Mouse (Mus musculus) hindbrain, embryonic 14.5 days (tissue): ENCODE measurements around the gene Pdss2. TPM values are rescaled to one million over a fixed set of nuclear protein-coding genes. Genes with fewer than 3 reads are reported as not detected.

Experiments
- ATAC-seq: fragments of 200-750 bp; cut with Nextera tagmentation; 2 replicates; pipeline ENCODE4 v1.8.0; 2017; ENCODE audit warnings: moderate number of reproducible peaks, mild to moderate bottlenecking, moderate TSS enrichment, moderate library complexity; ENCODE audit not compliant: low FRiP score
- DNase-seq: peaks from one replicate; pipeline ENCODE4 v3.0.0-alpha.2; 2015; ENCODE audit warnings: low spot score
- H3K27ac ChIP-seq: fragments of 300-500 bp; sonication (generic); 2 replicates; pipeline ENCODE4 v1.5.1; 2014; ENCODE audit warnings: mild to moderate bottlenecking, moderate library complexity
- H3K27me3 ChIP-seq: fragments of 300-500 bp; sonication (generic); 2 replicates; pipeline ENCODE4 v1.6.1; 2014; ENCODE audit warnings: mild to moderate bottlenecking, low read length, mixed read lengths; ENCODE audit not compliant: control insufficient read depth, insufficient read depth
- H3K36me3 ChIP-seq: fragments of 300-500 bp; sonication (generic); replicated peaks from 2 replicates; pipeline ENCODE4 v1.6.1; 2014; ENCODE audit not compliant: control insufficient read depth, insufficient read depth
- H3K4me1 ChIP-seq: fragments of 300-500 bp; sonication (generic); replicated peaks from 2 replicates; pipeline ENCODE4 v1.6.1; 2014; ENCODE audit warnings: antibody characterized with exemption, low read length, mixed read lengths; ENCODE audit not compliant: control insufficient read depth, insufficient read depth
- H3K4me2 ChIP-seq: fragments of 300-500 bp; sonication (generic); replicated peaks from 2 replicates; pipeline ENCODE4 v1.6.1; 2014; ENCODE audit warnings: mild to moderate bottlenecking, moderate library complexity
- H3K4me3 ChIP-seq: fragments of 300-500 bp; sonication (generic); replicated peaks from 2 replicates; pipeline ENCODE4 v1.5.1; 2014; ENCODE audit warnings: mild to moderate bottlenecking, low read length
- H3K9ac ChIP-seq: fragments of 300-500 bp; sonication (generic); 2 replicates; pipeline ENCODE4 v1.6.1; 2014
- H3K9me3 ChIP-seq: fragments of 300-500 bp; sonication (generic); 2 replicates; pipeline ENCODE4 v1.6.1; 2016; ENCODE audit warnings: low read length; ENCODE audit not compliant: control insufficient read depth
- WGBS: fragments of 180-500 bp; shearing (Covaris S2); extraction: QIAGEN DNeasy Blood & Tissue Kit; methylation state at CpG from one replicate; pipeline ENCODE4 v1.1.7; 2014; 5-methylcytosine and 5-hydroxymethylcytosine counted together
- polyA plus RNA-seq: library from polyadenylated mRNA; unstranded; fragments of >200 nt; fragmentation: Nextera tagmentation; extraction: Ambion mirVana; gene quantifications from 2 replicates; pipeline ENCODE4 v1.2.1, GENCODE M21; 2014

Gene Pdss2
- polyA plus RNA-seq, 1 experiment from 2014 or later = 15.0 TPM

DNA sequence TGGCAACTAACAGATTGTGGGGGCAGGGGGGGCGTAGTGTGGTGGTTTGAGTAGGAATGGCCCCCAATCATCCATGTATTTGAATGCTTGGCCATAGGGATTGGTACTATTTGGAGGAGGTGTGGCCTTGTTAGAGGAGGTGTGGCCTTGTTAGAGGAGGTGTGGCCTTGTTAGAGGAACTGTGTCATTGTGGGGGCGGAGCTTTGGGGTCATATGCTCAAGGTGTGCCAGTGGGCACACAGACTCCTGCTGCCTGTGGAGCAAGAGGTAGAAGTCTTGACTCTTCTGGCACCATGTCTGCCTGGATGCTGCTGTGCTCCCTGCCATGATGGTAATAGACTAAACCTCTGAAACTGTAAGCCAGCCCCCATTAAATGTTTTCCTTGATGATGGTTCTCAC is 21.1 kb upstream of the Pdss2 start:
- Histone ChIP-seq H3K4me2 (no peak overlapping the region), H3K27ac (no peak overlapping the region), H3K9me3 (no peaks in the 10 kb centered on the region), H3K9ac (no peak overlapping the region), H3K4me3 (no peak overlapping the region), H3K27me3 (no peaks in the 10 kb centered on the region), H3K4me1 (no peaks in the 10 kb centered on the region), H3K36me3 (no peaks in the 10 kb centered on the region)
- 88% methylated on average over 2 of the region's 2 CpGs for WGBS
- ATAC-seq = no peak
- DNase-seq = no peak

- ATAC-seq (no peak), DNase-seq (no peak)
- 80% methylated on average over 3 of the region's 3 CpGs for WGBS
- Histone ChIP-seq H3K4me1 (no peaks in the 10 kb centered on the region), H3K27ac (no peak overlapping the region), H3K36me3 (no peaks in the 10 kb centered on the region), H3K9me3 (0 out of 2 replicates have a peak, but pooled peaks cover 4% of the 10 kb centered on the region), H3K27me3 (no peaks in the 10 kb centered on the region), H3K4me2 (no peak overlapping the region), H3K4me3 (no peak overlapping the region), H3K9ac (no peak overlapping the region)
These were observed 17.4 kb upstream of the Pdss2 start for GRCm38 (mm10) chr10:43203865-43204264.

DNA sequence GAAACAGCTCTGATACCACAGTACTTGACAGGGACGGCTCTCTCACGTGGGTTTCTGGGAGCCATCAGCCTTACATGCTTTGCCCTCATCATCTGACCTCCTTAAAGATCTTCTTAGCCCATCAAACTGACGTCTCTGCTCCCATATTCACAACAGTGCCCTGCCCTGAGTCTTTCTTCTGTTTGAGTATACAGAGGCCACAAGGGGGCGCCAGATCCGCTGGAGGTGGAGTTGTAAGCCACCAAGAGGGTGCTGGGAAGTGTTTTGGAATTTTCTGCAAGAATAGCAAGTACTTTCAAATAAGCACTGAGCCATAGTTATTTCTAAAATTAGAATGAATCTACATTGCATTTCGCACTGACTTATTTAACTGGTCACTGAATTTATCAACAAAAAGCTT is 9.4 kb upstream of the Pdss2 start:
- Histone ChIP-seq H3K27me3 (no peaks in the 10 kb centered on the region), H3K4me3 (no peak overlapping the region), H3K9me3 (0 out of 2 replicates have a peak, but pooled peaks cover 4% of the 10 kb centered on the region), H3K27ac (no peak overlapping the region), H3K9ac (no peak overlapping the region), H3K4me2 (no peak overlapping the region), H3K4me1 (no peaks in the 10 kb centered on the region), H3K36me3 (no peaks in the 10 kb centered on the region)
- ATAC-seq (no peak), DNase-seq (no peak)
- 28% methylated on average over 6 of the region's 6 CpGs for whole genome bisulfite sequencing

DNA sequence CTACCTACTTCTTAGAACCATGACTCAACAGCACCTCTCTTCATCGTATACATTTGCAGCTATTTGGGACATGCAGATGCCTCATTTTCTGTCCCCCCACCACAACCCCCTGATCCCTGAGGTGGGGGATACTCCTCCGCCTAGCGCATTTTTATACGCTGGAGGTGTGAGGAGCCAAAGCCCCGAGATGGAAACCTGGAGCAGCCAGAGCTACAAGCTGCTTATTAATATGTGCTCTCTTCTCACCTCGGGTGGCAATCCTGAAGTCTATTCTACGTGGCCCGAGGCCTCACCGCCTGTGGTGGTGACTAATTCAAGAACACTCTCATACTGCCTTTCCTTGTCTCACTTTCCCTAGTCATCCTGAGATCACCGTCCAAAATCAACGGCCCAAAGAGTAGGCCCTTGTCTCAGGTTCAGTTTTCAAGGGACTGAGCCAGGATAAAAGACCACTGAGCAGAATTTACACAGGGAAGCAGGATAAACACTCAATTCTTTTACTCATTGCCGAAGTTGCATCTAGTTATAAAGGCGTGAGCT is 3.9 kb upstream of the Pdss2 start:
- no peak for ATAC-seq
- 94% methylated on average over 13 of the region's 13 CpGs for WGBS
- Histone ChIP-seq H3K36me3 (no peaks in the 10 kb centered on the region), H3K27me3 (no peaks in the 10 kb centered on the region), H3K9me3 (no peaks in the 10 kb centered on the region), H3K4me1 (peaks cover 12% of the 10 kb centered on the region), H3K27ac (no peak overlapping the region), H3K9ac (no peak overlapping the region), H3K4me3 (no peak overlapping the region), H3K4me2 (no peak overlapping the region)
- DNase-seq = no peak

DNA sequence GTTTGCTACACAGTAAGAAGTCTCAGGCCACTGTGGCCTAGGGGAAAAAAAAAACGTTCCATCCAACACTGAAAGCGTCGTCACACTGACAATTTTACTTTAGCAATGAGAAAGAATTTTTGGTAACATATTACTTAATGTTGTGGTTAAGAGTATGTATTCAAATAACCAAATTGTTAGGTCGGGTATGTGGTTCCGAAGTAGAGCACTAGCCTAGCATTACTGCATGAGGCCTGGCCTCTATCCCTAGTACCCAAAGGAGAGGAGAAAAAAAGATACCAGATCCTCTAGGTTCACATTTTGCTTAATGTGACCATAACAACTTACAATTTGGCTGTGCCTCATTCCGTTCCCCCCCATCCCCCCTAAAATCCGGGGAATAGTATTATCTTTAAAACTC is 807 bp upstream of the Pdss2 start:
- H3K9ac ChIP-seq = peak overlapping the region; percentile 97
- DNase-seq = peak; percentile 27
- H3K9me3 ChIP-seq = no peaks in the 10 kb centered on the region
- 20% methylated on average over 7 of the region's 7 CpGs for WGBS
- H3K4me3 ChIP-seq = peak overlapping the region; percentile 81
- H3K4me1 ChIP-seq = peaks cover 16% of the 10 kb centered on the region
- H3K4me2 ChIP-seq = peak overlapping the region; percentile 86
- peak overlapping the region; percentile 95 for H3K27ac ChIP-seq
- H3K27me3 ChIP-seq = no peaks in the 10 kb centered on the region
- ATAC-seq = no peak
- no peaks in the 10 kb centered on the region for H3K36me3 ChIP-seq

DNA sequence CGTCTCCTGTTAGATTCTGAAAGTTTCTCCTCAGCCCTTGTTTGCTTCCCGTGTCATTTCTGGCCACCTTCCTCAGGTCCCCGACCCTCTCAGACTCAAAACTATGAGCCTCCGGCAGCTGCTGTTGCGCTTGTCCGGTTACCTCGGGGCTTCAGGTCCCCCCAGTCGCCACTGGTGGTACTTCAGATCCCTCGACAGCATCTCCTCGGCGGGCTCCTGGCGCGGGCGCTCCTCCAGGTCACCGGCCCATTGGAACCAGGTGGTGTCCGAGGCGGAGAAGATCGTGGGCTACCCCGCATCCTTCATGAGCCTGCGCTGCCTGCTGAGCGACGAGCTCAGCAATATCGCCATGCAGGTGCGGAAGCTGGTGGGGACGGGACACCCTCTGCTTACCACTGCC is 373 bp downstream of the Pdss2 start:
- H3K9me3 ChIP-seq = no peaks in the 10 kb centered on the region

DNA sequence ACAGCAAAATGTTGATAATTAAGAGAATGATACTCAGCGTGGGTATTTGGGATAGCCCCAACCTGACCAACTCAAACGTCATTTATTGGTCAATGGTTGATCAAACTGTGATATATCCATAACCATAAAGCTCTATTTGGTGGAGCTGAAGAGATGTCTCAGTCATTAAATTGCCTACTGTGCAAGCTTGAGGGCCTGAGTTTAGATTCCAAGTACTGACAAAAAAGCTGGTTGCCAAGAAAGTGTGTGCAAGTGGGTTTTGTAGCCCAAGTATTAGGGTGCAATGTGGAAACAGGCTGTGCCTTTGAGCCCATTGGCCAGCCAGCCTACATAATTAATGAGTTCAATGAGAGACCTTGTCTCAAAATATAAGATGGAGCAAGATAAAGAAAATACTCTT is 2.1 kb downstream of the Pdss2 start:
- Histone ChIP-seq H3K9me3 (no peaks in the 10 kb centered on the region), H3K4me1 (peaks cover 16% of the 10 kb centered on the region), H3K9ac (no peak overlapping the region), H3K27me3 (no peaks in the 10 kb centered on the region), H3K4me3 (no peak overlapping the region), H3K36me3 (no peaks in the 10 kb centered on the region), H3K4me2 (no peak overlapping the region), H3K27ac (no peak overlapping the region)
- 88% methylated on average over 2 of the region's 2 CpGs for WGBS
- ATAC-seq (no peak), DNase-seq (no peak)

More for the DNA sequence above, 373 bp downstream of the Pdss2 start:
- Histone ChIP-seq H3K27ac (peak overlapping the region; percentile 58), H3K4me1 (peaks cover 16% of the 10 kb centered on the region), H3K36me3 (no peaks in the 10 kb centered on the region), H3K4me2 (peak overlapping the region; percentile 86), H3K27me3 (no peaks in the 10 kb centered on the region), H3K4me3 (peak overlapping the region; percentile 81), H3K9ac (peak overlapping the region; percentile 65)
- DNase-seq (no peak), ATAC-seq (peak; percentile 54)
- under 1% methylated on average over 25 of the region's 25 CpGs for WGBS

GRCm38 (mm10) chr10:43226391-43226790 is 5.1 kb downstream of the Pdss2 start:
- WGBS = 91% methylated on average over 1 of the region's 1 CpGs

DNA sequence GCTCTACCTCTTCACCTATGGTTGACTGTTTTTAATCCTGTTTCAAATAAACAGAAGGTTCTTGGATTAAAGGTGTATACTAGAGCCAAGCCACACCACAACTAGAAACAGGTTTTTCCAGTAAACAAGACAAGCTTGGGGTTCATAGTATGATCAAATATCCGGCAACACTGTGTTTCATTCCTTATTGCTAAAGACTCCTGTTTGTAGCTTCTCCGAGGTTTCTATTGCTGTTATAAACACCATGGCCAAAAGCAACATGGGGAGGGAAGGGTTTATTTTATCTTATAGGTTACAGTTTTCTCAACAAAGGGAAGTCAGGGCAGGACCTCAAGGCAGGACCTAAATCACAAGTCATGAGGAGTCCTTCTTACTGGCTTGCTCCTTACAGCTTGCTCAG is 8.0 kb downstream of the Pdss2 start:
- H3K9ac ChIP-seq = no peak overlapping the region
- no peaks in the 10 kb centered on the region for H3K9me3 ChIP-seq
- H3K4me2 ChIP-seq = no peak overlapping the region
- H3K4me1 ChIP-seq = no peaks in the 10 kb centered on the region
- H3K27me3 ChIP-seq = no peaks in the 10 kb centered on the region
- ATAC-seq (no peak), DNase-seq (no peak)
- H3K36me3 ChIP-seq = no peaks in the 10 kb centered on the region
- H3K4me3 ChIP-seq = no peak overlapping the region
- WGBS = 95% methylated on average over 2 of the region's 2 CpGs
- H3K27ac ChIP-seq = no peak overlapping the region

More at GRCm38 (mm10) chr10:43226391-43226790, 5.1 kb downstream of the Pdss2 start:
- 0 out of 2 replicates have a peak, but pooled peaks cover 9% of the 10 kb centered on the region for H3K4me1 ChIP-seq
- no peaks in the 10 kb centered on the region for H3K36me3 ChIP-seq
- H3K9ac ChIP-seq = no peak overlapping the region
- no peak overlapping the region for H3K27ac ChIP-seq
- no peak for DNase-seq
- no peak overlapping the region for H3K4me2 ChIP-seq
- no peaks in the 10 kb centered on the region for H3K9me3 ChIP-seq
- ATAC-seq = no peak
- no peaks in the 10 kb centered on the region for H3K27me3 ChIP-seq
- H3K4me3 ChIP-seq = no peak overlapping the region

GRCm38 (mm10) chr10:43234522-43234921 is 13.2 kb downstream of the Pdss2 start:
- no peak for DNase-seq
- Histone ChIP-seq H3K4me2 (no peak overlapping the region), H3K27ac (no peak overlapping the region), H3K36me3 (no peaks in the 10 kb centered on the region), H3K4me1 (no peaks in the 10 kb centered on the region), H3K4me3 (no peak overlapping the region), H3K9ac (no peak overlapping the region), H3K27me3 (no peaks in the 10 kb centered on the region), H3K9me3 (peaks cover under 1% of the 10 kb centered on the region; the same call in 1 of the 2 replicates)
- ATAC-seq = no peak
- WGBS = 76% methylated on average over 4 of the region's 4 CpGs
